In the genomic region with DNA sequence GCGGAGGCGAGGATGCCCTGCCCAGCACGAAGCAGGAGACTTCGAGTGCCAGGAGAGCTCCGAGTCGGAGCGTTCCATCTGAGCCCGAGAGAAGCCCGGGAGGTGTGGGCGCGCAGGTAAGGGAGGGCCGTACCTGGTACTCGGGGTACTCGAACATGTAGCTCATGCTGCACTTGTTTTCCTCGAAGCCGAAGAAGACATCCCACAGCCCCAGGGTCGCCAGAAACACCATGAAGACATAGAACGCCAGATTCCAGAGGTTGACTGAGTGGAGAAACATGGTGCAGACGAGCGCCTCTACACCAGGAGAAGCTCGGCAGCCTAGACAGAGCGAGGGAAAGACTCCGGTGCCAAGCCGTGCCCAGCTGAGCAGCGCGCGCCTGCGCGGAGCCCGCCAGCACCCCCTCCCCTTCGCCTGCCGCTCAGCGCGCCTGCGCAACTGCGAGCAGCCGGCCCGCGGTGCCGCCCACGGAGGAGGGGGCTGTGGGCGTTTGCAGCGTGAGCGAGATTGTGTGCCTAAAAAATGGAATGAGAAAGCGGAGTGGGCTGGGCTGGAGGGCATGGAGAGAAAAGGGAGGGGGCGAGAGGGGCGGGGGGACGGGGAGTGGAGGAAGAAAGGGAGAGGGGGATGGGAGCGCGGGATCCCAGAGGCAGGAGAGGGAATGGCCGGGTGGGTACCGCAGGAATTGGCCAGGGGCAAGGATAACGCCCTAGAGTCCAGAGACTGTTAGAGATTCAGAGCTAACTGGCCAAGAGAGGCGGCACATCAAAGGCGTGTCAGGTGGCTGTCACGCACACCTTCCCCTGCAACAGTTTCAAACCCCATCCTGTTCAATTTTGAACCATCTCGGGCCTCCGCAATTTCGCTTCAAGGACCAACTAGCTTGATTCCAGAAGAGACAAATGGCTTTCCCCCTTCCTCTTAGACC, we compare ENCODE assay signal across 8 mouse cellular contexts. TPM values are rescaled to one million over a fixed set of nuclear protein-coding genes. Genes with fewer than 3 reads are reported as not detected.
DNase-seq lines count a peak whose midpoint lies in the region; ATAC-seq and TF ChIP-seq lines count a peak whose summit lies in the region.

TSS of gene Pgap1 (minus strand) at position 384 of the 929 bp plus-strand sequence.

- DNase-seq in cerebellum, adult 11-12 months, result peak; percentile 93
- peak; percentile 91 for DNase-seq in forelimb bud, embryonic 11.5 days (ENCODE audit: low read depth, low spot score)
- peak; percentile 87 to 91 for DNase-seq in layer of hippocampus, adult 8-10 months (ENCODE audit: low spot score in 2 of 2)
- peak; percentile 95 for DNase-seq in lung, embryonic 14.5 days
- DNase-seq in testis, postnatal 14 days (ENCODE audit: low spot score), result peak; percentile 88

- peak; percentile 87 to 91 for ATAC-seq in hematopoietic stem cell, adult 5-6 weeks (replicated peaks in 1 of 2; ENCODE audit: insufficient read depth in 1 of 2, low FRiP score in 2 of 2, low TSS enrichment in 1 of 2, low read depth in 1 of 2, poor library complexity in 2 of 2, severe bottlenecking in 2 of 2)
- peak; percentile 99 for ATAC-seq in lung, embryonic 14.5 days (ENCODE audit: insufficient read depth)
- peak; percentile 80 for ATAC-seq in neutrophil, adult 5-6 weeks (ENCODE audit: extremely low read depth, insufficient number of reproducible peaks, low FRiP score, poor library complexity, severe bottlenecking)

- peaks cover 31% of the 10 kb centered on the region for H3K4me1 ChIP-seq in E14TG2a.4 (replicated peaks; ENCODE audit: low read depth, low read length)
- H3K4me1 ChIP-seq in lung, embryonic 14.5 days (ENCODE audit: insufficient read depth), result no peaks in the 10 kb centered on the region

- peak within 1 kb of the TSS; percentile 68 for H3K9ac ChIP-seq in lung, embryonic 14.5 days

- peak within 1 kb of the TSS; percentile 32 for H3K27ac ChIP-seq in lung, embryonic 14.5 days (ENCODE audit: low read depth)

- H3K27me3 ChIP-seq in E14TG2a.4 (ENCODE audit: insufficient read depth, low read length), result peaks cover 25% of the 10 kb centered on the region
- no peaks in the 10 kb centered on the region for H3K27me3 ChIP-seq in lung, embryonic 14.5 days (ENCODE audit: insufficient read depth, low read length)

- H3K4me3 ChIP-seq in E14TG2a.4 (replicated peaks; ENCODE audit: low read length), result peak within 1 kb of the TSS; percentile 85
- peak within 1 kb of the TSS; percentile 72 for H3K4me3 ChIP-seq in lung, embryonic 14.5 days (ENCODE audit: low read depth, low read length)

- under 1% methylated on average over 58 of the region's 59 CpGs for WGBS in lung, embryonic 14.5 days

- no peaks in the 10 kb centered on the region for H3K9me3 ChIP-seq in E14TG2a.4 (ENCODE audit: low read length)
- no peaks in the 10 kb centered on the region for H3K9me3 ChIP-seq in lung, embryonic 14.5 days (ENCODE audit: low read depth, low read length)

- no peak for TF ChIP-seq CTCF in E14TG2a.4 (conservative IDR thresholded peaks at IDR 0.05; ENCODE audit: low read length)
- no peak for TF ChIP-seq CTCF in lung, embryonic 14.5 days (IDR thresholded peaks at IDR 0.05; ENCODE audit: low read depth)

- no peaks in the 10 kb centered on the region for H3K36me3 ChIP-seq in E14TG2a.4 (ENCODE audit: insufficient read depth, low read length)
- no peaks in the 10 kb centered on the region for H3K36me3 ChIP-seq in lung, embryonic 14.5 days (ENCODE audit: insufficient read depth)

- H3K4me2 ChIP-seq in lung, embryonic 14.5 days, result peak within 1 kb of the TSS; percentile 92

RNA-seq across cellular contexts. Expression of gene Pgap1, which starts in this region (rescaled TPM):
- total RNA-seq in hematopoietic stem cell, adult 5-6 weeks (2017), result 0.94 and 1.3 TPM in 2 replicates
- 10 to 100 TPM; 20.2 to 28.0 (median 22.9) TPM for total RNA-seq in layer of hippocampus, adult 8-10 months (2022)
- 8.3 and 8.8 TPM in 2 replicates for polyA plus RNA-seq in lung, embryonic 14.5 days (2014; fragmentation: Nextera tagmentation; extraction: Ambion mirVana)
- 156 and 159 TPM in 2 replicates for total RNA-seq in neutrophil, adult 5-6 weeks (2017)

Comparison
In these comparisons a context has a peak if more than half of its experiments do, and no peak if none do; other contexts are left out.
1. Peak in every context shown above with its lines: DNase-seq, ATAC-seq, H3K4me3 ChIP-seq and H3K27ac ChIP-seq.